Mouse (Mus musculus): ENCODE data around the gene Pkd1l1. TPM values are rescaled to one million over a fixed set of nuclear protein-coding genes. Genes with fewer than 3 reads are reported as not detected.

Gene Pkd1l1
- 0.03 TPM in 1 of 2 replicates, not detected in the other for polyA plus RNA-seq (2015; fragmentation: Nextera tagmentation; extraction: Ambion mirVana)

DNA sequence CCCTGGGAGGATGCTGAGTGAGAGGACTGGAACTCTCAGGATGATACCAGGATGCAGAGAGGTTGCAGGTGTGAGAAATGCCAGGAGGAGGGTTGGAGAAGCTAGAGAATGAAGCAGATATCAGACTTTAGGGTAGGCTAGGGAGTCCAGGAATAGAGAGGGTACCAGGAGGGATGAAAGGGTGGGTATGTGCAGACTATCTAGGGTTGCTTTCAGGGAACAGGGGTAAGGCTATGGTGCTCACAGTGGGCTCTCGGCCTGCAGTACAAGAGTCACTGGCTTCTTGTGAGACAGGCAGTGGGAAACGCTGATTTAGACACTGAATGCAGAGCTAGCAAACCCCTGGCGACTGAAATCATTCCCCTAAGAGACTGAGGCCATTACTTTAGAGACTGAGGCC is at the start of gene Pkd1l1:
Gene Pkd1l1 (minus strand): TSS at position 101 of the 400 bp plus-strand sequence.
- no peak for ATAC-seq
- H3K9me3 ChIP-seq (ENCODE audit: control insufficient read depth), result no peaks in the 10 kb centered on the region
- H3K4me3 ChIP-seq (ENCODE audit: low read depth, low read length), result no peak within 1 kb of the TSS
- no peak within 1 kb of the TSS for H3K4me2 ChIP-seq (replicated peaks; ENCODE audit: low read depth)
- no peaks in the 10 kb centered on the region for H3K4me1 ChIP-seq (replicated peaks; ENCODE audit: control insufficient read depth, insufficient read depth, low read length)
- H3K27ac ChIP-seq (ENCODE audit: low read depth, low read length), result no peak within 1 kb of the TSS
- TF ChIP-seq CTCF (IDR thresholded peaks at IDR 0.05; ENCODE audit: low read depth), result no peak
- no peaks in the 10 kb centered on the region for H3K36me3 ChIP-seq (ENCODE audit: control insufficient read depth, insufficient read depth)
- H3K9ac ChIP-seq (ENCODE audit: low read depth, low read length), result no peak within 1 kb of the TSS
- 80% methylated on average over 3 of the region's 3 CpGs for WGBS
- no peaks in the 10 kb centered on the region for H3K27me3 ChIP-seq (replicated peaks; ENCODE audit: control insufficient read depth, insufficient read depth, low read length)

DNA sequence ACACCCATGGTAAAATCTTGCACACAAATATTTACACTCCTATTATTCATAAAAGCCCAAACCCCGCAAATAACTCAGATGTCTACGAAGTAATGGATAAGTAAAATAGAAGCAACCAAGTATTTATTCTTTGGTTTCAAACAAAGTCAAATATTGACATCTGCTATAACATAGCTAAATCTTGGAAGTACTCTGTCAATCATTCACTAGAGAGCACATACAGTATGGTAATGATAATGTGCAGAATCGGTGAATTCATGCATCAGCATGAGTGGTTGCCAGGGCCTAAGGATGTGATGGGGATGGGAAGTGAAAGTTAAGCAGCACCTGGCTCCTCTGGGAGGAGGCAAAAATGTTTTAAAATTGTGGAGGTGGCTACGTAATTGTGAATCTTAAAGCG is 47.1 kb upstream of the Pkd1l1 start:
- ATAC-seq, result no peak
- Histone ChIP-seq H3K27ac (ENCODE audit: low read depth, low read length) (no peak overlapping the region), H3K4me3 (ENCODE audit: low read depth, low read length) (no peak overlapping the region), H3K27me3 (replicated peaks; ENCODE audit: control insufficient read depth, insufficient read depth, low read length) (no peaks in the 10 kb centered on the region; the same call in 1 of the 2 replicates), H3K4me1 (replicated peaks; ENCODE audit: control insufficient read depth, insufficient read depth, low read length) (no peaks in the 10 kb centered on the region), H3K36me3 (ENCODE audit: control insufficient read depth, insufficient read depth) (no peaks in the 10 kb centered on the region), H3K9me3 (ENCODE audit: control insufficient read depth) (no peaks in the 10 kb centered on the region), H3K4me2 (replicated peaks; ENCODE audit: low read depth) (no peak overlapping the region), H3K9ac (ENCODE audit: low read depth, low read length) (no peak overlapping the region)
- no peak for TF ChIP-seq CTCF (IDR thresholded peaks at IDR 0.05; ENCODE audit: low read depth)
- 65% methylated on average over 5 of the region's 5 CpGs for WGBS

DNA sequence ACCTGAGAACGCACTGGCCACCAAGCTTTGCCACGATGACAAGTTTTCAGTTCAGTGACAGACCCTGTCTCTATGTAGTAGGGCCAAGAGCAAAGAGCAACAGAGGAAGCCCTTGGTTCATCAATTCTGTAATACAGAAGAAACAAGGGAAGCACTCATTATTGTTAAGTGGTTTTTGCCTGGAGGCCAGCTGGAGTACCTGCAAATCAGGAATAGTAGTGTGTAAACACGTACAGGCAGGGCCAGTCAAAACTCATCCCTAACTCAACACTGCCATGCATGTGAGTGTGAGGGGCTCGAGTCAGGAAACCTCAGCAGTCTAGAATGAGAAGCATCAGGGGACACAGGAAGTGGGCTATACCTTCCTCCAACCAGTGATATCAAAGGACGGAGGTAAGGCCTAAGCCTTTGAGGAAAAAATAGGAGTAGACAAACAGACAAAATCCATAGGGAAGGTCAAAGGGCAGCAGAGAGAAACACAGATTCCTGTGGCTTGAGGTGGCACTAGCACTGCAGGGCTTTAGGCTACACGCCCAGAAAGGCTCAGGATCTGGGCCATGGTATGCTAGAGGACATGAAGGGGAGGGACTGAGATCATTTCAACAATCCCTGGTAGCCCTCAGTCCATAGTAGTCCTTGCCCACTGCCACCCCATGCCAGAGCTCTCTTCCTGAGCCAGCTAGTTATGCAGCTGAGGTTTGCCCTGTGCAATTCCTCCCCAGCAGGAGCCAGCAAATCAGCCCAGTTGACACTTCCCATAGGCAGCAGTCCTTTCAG is 45.6 kb upstream of the Pkd1l1 start:
- Histone ChIP-seq H3K4me1 (replicated peaks; ENCODE audit: control insufficient read depth, insufficient read depth, low read length) (no peaks in the 10 kb centered on the region), H3K9me3 (ENCODE audit: control insufficient read depth) (no peaks in the 10 kb centered on the region), H3K4me3 (ENCODE audit: low read depth, low read length) (no peak overlapping the region), H3K27ac (ENCODE audit: low read depth, low read length) (no peak overlapping the region), H3K4me2 (replicated peaks; ENCODE audit: low read depth) (no peak overlapping the region), H3K9ac (ENCODE audit: low read depth, low read length) (no peak overlapping the region), H3K36me3 (ENCODE audit: control insufficient read depth, insufficient read depth) (no peaks in the 10 kb centered on the region), H3K27me3 (replicated peaks; ENCODE audit: control insufficient read depth, insufficient read depth, low read length) (no peaks in the 10 kb centered on the region; the same call in 1 of the 2 replicates)
- no peak for ATAC-seq
- no peak for TF ChIP-seq CTCF (IDR thresholded peaks at IDR 0.05; ENCODE audit: low read depth)
- WGBS, result 75% methylated on average over 6 of the region's 6 CpGs

DNA sequence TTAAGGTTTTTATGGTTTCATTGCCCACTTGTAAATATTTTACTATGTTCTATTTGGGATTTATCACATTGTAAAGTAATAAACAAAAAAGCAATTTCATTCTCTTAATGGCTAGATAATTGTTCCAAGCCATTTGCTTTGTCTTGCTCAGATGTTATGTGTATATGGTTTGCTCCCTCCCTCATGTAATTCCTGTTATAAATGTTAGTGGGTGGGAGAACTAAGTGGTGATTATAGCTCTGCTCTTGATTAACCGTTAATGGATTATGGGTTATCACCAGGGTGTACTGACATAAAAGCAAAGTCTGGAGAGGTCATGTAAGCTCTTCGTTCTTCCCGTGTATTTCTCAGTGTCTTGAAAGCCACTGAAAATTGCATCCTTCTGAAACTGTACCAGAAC is 41.7 kb upstream of the Pkd1l1 start:
- H3K4me2 ChIP-seq (replicated peaks; ENCODE audit: low read depth), result no peak overlapping the region
- 34% methylated on average over 3 of the region's 3 CpGs for WGBS
- no peak for ATAC-seq

DNA sequence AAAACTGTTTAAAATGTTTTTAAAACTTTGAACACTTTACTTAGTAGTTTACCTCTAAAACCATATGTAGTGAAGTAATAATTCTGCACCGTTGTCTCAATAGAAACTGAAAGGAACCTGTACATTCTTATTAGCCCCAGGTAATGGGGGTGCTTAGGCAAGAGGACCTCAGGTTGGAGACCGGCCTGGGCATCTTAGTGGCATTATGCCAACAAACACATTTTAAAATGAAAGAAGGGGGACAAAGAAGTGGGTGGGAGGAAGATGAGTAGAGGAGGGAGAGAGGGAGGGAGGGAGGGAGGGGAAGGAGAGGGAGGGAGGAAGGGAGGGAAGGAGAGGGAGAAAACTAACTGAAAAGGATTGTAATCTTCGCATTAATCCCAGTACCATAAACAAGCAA is 38.3 kb upstream of the Pkd1l1 start:
- Histone ChIP-seq H3K27me3 (replicated peaks; ENCODE audit: control insufficient read depth, insufficient read depth, low read length) (no peaks in the 10 kb centered on the region), H3K36me3 (ENCODE audit: control insufficient read depth, insufficient read depth) (peaks cover 6% of the 10 kb centered on the region), H3K9ac (ENCODE audit: low read depth, low read length) (peak overlapping the region; percentile 71; the same call in 1 of the 2 replicates), H3K4me2 (replicated peaks; ENCODE audit: low read depth) (peak overlapping the region; percentile 73), H3K9me3 (ENCODE audit: control insufficient read depth) (no peaks in the 10 kb centered on the region), H3K4me1 (replicated peaks; ENCODE audit: control insufficient read depth, insufficient read depth, low read length) (no peaks in the 10 kb centered on the region), H3K4me3 (ENCODE audit: low read depth, low read length) (peak overlapping the region; percentile 73), H3K27ac (ENCODE audit: low read depth, low read length) (peak overlapping the region; percentile 66; the same call in 1 of the 2 replicates)
- peak; percentile 57 for ATAC-seq
- WGBS, result 3% methylated on average over 3 of the region's 3 CpGs
- no peak for TF ChIP-seq CTCF (IDR thresholded peaks at IDR 0.05; ENCODE audit: low read depth)

More for the DNA sequence above, 41.7 kb upstream of the Pkd1l1 start:
- H3K4me3 ChIP-seq (ENCODE audit: low read depth, low read length), result no peak overlapping the region
- no peak for TF ChIP-seq CTCF (IDR thresholded peaks at IDR 0.05; ENCODE audit: low read depth)
- no peaks in the 10 kb centered on the region for H3K9me3 ChIP-seq (ENCODE audit: control insufficient read depth)
- no peak overlapping the region for H3K9ac ChIP-seq (ENCODE audit: low read depth, low read length)
- H3K4me1 ChIP-seq (replicated peaks; ENCODE audit: control insufficient read depth, insufficient read depth, low read length), result no peaks in the 10 kb centered on the region
- H3K27me3 ChIP-seq (replicated peaks; ENCODE audit: control insufficient read depth, insufficient read depth, low read length), result no peaks in the 10 kb centered on the region
- H3K27ac ChIP-seq (ENCODE audit: low read depth, low read length), result no peak overlapping the region
- no peaks in the 10 kb centered on the region for H3K36me3 ChIP-seq (ENCODE audit: control insufficient read depth, insufficient read depth)

DNA sequence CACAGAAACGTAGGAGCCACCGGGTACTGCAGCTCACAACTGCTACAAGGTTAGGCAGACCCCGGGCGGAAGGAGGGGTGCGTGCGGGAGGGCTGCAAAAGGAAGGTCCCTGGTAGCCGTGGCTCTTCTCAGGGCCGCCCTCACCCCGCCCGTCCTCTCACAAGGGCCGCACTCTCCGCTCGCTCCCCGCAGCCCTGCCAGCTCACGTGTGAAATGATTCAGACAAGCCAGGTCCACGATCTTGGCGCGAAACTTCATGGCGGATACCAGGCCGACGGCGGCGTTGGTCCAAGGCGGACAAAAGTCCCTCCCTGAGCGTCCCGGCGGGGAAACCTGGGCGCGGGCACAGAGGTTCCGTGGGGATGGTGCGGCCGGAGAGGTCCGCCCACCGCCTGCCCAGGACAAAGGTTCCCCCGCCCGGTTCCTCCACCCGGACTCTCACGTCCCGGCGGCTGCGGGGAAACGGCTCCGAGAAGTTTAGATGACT is 37.8 kb upstream of the Pkd1l1 start, which contains the start of gene Hus1:
Gene Hus1 (minus strand): TSS at position 339 of the 487 bp plus-strand sequence.
- Histone ChIP-seq H3K9ac (ENCODE audit: low read depth, low read length) (peak within 1 kb of the TSS; percentile 71), H3K27me3 (replicated peaks; ENCODE audit: control insufficient read depth, insufficient read depth, low read length) (no peaks in the 10 kb centered on the region), H3K4me1 (replicated peaks; ENCODE audit: control insufficient read depth, insufficient read depth, low read length) (no peaks in the 10 kb centered on the region), H3K4me3 (ENCODE audit: low read depth, low read length) (peak within 1 kb of the TSS; percentile 73), H3K36me3 (ENCODE audit: control insufficient read depth, insufficient read depth) (peaks cover 9% of the 10 kb centered on the region), H3K27ac (ENCODE audit: low read depth, low read length) (peak within 1 kb of the TSS; percentile 66), H3K9me3 (ENCODE audit: control insufficient read depth) (no peaks in the 10 kb centered on the region), H3K4me2 (replicated peaks; ENCODE audit: low read depth) (peak within 1 kb of the TSS; percentile 73)
- peak; percentile 5; the same call in 1 of the 2 replicates for TF ChIP-seq CTCF (IDR thresholded peaks at IDR 0.05; ENCODE audit: low read depth)
- ATAC-seq, result peak; percentile 97
- WGBS, result 2% methylated on average over 43 of the region's 43 CpGs
